Mouse (Mus musculus) intestine, postnatal 0 days (tissue): ENCODE measurements around the gene Nfs1. TPM values are rescaled to one million over a fixed set of nuclear protein-coding genes. Genes with fewer than 3 reads are reported as not detected.

Source experiments
- ATAC-seq: fragments of 200-750 bp; cut with Nextera tagmentation; 2 replicates; pipeline ENCODE4 v1.8.0; 2017; ENCODE audit warnings: mild to moderate bottlenecking, moderate TSS enrichment, moderate library complexity
- H3K27ac ChIP-seq: fragments of 300-500 bp; sonication (generic); 2 replicates; pipeline ENCODE4 v1.5.1; 2014; ENCODE audit warnings: mild to moderate bottlenecking, low read depth, low read length, moderate library complexity
- H3K27me3 ChIP-seq: fragments of 300-500 bp; sonication (generic); replicated peaks from 2 replicates; pipeline ENCODE4 v1.6.1; 2014; ENCODE audit warnings: low read length, mixed read lengths; ENCODE audit not compliant: control insufficient read depth, insufficient read depth
- H3K36me3 ChIP-seq: fragments of 300-500 bp; sonication (generic); 2 replicates; pipeline ENCODE4 v1.6.1; 2014; ENCODE audit warnings: mild to moderate bottlenecking, moderate library complexity; ENCODE audit not compliant: control insufficient read depth, insufficient read depth
- H3K4me1 ChIP-seq: fragments of 300-500 bp; sonication (generic); replicated peaks from 2 replicates; pipeline ENCODE4 v1.6.1; 2014; ENCODE audit warnings: antibody characterized with exemption, low read length, mixed read lengths; ENCODE audit not compliant: control insufficient read depth, insufficient read depth
- H3K4me2 ChIP-seq: fragments of 300-500 bp; sonication (generic); replicated peaks from 2 replicates; pipeline ENCODE4 v1.6.1; 2014; ENCODE audit warnings: low read depth, mild to moderate bottlenecking, moderate library complexity
- H3K4me3 ChIP-seq: fragments of 300-500 bp; sonication (generic); 2 replicates; pipeline ENCODE4 v1.5.1; 2014; ENCODE audit warnings: low read depth, low read length
- H3K9ac ChIP-seq: fragments of 300-500 bp; sonication (generic); 2 replicates; pipeline ENCODE4 v1.6.1; 2014; ENCODE audit warnings: mild to moderate bottlenecking, low read depth, low read length
- H3K9me3 ChIP-seq: fragments of 300-500 bp; sonication (generic); 2 replicates; pipeline ENCODE4 v1.6.1; 2016; ENCODE audit warnings: mixed run types; ENCODE audit not compliant: control insufficient read depth
- CTCF ChIP-seq: sonication (generic); IDR thresholded peaks from 2 replicates; pipeline ENCODE4 v1.5.1; 2016; ENCODE audit warnings: low read depth, mild to moderate bottlenecking, control low read depth, antibody characterized with exemption, moderate library complexity
- WGBS: fragments of 180-500 bp; shearing (Covaris S2); extraction: QIAGEN DNeasy Blood & Tissue Kit; methylation state at CpG from one replicate; pipeline ENCODE4 v1.1.7; 2014; 5-methylcytosine and 5-hydroxymethylcytosine counted together
- polyA plus RNA-seq: library from polyadenylated mRNA; unstranded; fragments of >200 nt; fragmentation: Nextera tagmentation; extraction: Ambion mirVana; gene quantifications from 2 replicates; pipeline ENCODE4 v1.2.1, GENCODE M21; 2015

Gene Nfs1
- polyA plus RNA-seq, 1 experiment from 2014 or later, result 41.1 TPM

DNA sequence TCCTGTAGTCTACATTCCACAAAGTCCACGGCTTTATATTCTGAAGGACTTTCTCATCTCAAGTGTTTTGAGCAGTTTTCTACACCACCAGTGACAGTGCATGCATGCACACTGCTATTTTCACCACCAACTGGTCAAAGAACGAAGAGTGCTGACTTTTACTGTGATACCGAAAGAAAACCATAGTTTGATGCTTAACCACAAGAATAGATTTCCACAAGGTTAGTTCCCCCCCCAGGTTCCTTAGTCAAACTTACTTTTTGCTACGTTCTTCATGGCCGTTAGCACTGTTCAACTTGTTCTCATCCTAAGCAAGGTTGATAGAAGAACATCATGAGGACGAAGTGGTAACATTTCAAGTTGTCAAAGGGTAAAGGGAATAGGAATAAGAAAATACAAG, 33.1 kb upstream of the Nfs1 start:
- TF ChIP-seq CTCF, result no peak
- H3K4me3 ChIP-seq, result no peak overlapping the region; the same call in 1 of the 2 replicates
- peaks cover 38% of the 10 kb centered on the region for H3K36me3 ChIP-seq
- WGBS, result 62% methylated on average over 6 of the region's 6 CpGs
- no peak overlapping the region for H3K27ac ChIP-seq
- no peaks in the 10 kb centered on the region for H3K27me3 ChIP-seq
- H3K9ac ChIP-seq, result no peak overlapping the region
- no peak for ATAC-seq
- no peaks in the 10 kb centered on the region for H3K9me3 ChIP-seq
- peak overlapping the region; percentile 21 for H3K4me2 ChIP-seq
- H3K4me1 ChIP-seq, result peaks cover 3% of the 10 kb centered on the region; the same call in 1 of the 2 replicates

DNA sequence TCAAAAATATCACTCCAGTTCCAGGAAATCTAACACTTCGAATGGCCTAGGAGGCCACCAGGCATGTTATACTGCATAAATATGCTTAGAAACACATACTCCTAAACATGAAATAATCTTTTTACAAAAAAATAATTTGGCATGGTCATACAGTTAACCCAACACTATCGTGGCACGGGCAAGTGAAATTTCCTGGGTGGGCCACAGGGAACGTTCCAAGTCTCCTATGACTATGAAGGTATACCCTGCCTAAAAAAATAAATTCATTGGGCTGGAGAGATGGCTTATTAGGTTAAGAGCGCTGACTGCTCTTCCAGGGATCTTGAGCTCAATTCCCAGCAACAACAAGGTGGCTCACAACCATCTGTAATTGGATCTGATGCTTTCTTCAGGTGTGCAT, 22.6 kb upstream of the Nfs1 start:
- WGBS, result 90% methylated on average over 5 of the region's 5 CpGs
- ATAC-seq, result no peak
- H3K36me3 ChIP-seq, result peaks cover 76% of the 10 kb centered on the region

DNA sequence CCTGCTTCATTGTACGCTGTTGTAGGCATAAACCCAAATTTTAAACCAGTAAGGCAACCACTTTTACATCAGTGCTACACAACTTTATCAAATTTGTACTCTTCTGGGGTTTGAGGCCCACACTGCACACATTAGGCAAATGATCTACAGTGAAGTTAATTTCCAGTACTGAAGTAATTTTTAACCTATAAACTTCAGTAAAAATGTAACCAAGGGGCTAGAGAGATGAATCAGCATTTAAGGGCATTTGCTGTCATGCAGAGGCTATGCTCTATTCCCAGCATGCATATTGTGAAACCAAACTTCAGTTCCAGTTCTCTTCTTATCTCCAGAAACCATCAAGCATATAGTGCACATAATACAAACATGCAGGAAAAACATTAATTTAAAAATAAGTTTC, 21.5 kb upstream of the Nfs1 start:
- ATAC-seq, result no peak
- Histone ChIP-seq H3K27me3 (no peaks in the 10 kb centered on the region), H3K4me2 (no peak overlapping the region), H3K36me3 (peaks cover 83% of the 10 kb centered on the region), H3K9me3 (no peaks in the 10 kb centered on the region), H3K9ac (no peak overlapping the region), H3K4me1 (no peaks in the 10 kb centered on the region), H3K4me3 (no peak overlapping the region), H3K27ac (no peak overlapping the region)
- no peak for TF ChIP-seq CTCF
- 95% methylated on average over 1 of the region's 1 CpGs for WGBS

More for the DNA sequence above, 22.6 kb upstream of the Nfs1 start:
- Histone ChIP-seq H3K27ac (no peak overlapping the region), H3K9me3 (no peaks in the 10 kb centered on the region), H3K4me1 (no peaks in the 10 kb centered on the region), H3K4me3 (no peak overlapping the region), H3K4me2 (no peak overlapping the region), H3K27me3 (no peaks in the 10 kb centered on the region), H3K9ac (no peak overlapping the region)
- TF ChIP-seq CTCF, result no peak

DNA sequence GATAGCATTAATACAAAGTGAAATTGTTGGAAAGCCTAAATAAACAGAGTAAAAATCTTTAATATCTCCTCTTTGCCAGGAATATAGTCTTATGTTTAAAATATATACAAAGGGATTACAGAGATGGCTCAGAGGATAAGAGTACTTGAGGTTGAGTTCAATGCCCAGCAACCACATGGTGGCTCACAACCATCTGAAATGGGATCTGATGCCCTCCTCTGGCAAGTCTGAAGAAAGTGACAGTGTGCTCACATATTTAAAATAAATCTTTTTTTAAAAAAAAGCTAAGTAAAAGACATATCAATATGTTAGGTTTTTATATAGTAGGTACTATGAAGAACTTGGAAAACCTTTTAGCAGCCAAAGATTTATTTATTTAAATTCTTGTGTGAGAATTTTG, 7.6 kb upstream of the Nfs1 start:
- Histone ChIP-seq H3K4me3 (no peak overlapping the region), H3K9me3 (no peaks in the 10 kb centered on the region), H3K9ac (no peak overlapping the region), H3K36me3 (peaks cover 57% of the 10 kb centered on the region), H3K27ac (no peak overlapping the region), H3K27me3 (no peaks in the 10 kb centered on the region), H3K4me2 (no peak overlapping the region), H3K4me1 (no peaks in the 10 kb centered on the region)
- peak; percentile 34 for TF ChIP-seq CTCF
- no peak for ATAC-seq

DNA sequence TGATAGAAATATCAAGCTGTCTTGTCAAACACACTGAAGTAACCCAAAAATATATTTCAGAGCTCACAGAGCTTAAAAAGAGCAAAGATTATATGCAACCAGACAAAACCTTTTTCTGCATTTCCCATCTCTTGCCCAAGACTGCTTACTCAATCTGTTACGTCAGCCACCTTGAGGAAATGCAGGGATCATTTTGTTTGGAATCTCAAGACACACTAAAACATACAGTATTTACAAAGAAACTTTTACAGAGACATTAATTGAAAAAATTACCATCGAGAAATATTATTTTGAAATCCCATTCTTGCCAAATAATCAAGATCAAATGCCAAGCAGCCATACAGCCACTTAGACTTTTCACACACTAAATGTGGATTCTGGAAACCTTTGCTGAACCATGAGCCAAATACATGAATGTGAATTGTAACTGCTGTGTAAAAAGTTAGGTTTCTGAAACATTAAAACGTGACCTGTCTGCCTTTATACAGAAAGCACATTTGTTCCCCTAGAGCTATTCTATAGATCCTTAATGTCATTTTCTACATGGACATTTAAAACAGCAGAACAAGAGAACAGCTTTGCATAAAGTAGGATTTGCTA, 3.4 kb upstream of the Nfs1 start:
- 78% methylated on average over 3 of the region's 3 CpGs for WGBS
- ATAC-seq, result no peak
- Histone ChIP-seq H3K27ac (no peak overlapping the region), H3K36me3 (peaks cover 44% of the 10 kb centered on the region), H3K4me3 (no peak overlapping the region), H3K4me1 (no peaks in the 10 kb centered on the region; the same call in 1 of the 2 replicates), H3K9me3 (no peaks in the 10 kb centered on the region), H3K4me2 (no peak overlapping the region), H3K9ac (no peak overlapping the region), H3K27me3 (no peaks in the 10 kb centered on the region)
- no peak for TF ChIP-seq CTCF

DNA sequence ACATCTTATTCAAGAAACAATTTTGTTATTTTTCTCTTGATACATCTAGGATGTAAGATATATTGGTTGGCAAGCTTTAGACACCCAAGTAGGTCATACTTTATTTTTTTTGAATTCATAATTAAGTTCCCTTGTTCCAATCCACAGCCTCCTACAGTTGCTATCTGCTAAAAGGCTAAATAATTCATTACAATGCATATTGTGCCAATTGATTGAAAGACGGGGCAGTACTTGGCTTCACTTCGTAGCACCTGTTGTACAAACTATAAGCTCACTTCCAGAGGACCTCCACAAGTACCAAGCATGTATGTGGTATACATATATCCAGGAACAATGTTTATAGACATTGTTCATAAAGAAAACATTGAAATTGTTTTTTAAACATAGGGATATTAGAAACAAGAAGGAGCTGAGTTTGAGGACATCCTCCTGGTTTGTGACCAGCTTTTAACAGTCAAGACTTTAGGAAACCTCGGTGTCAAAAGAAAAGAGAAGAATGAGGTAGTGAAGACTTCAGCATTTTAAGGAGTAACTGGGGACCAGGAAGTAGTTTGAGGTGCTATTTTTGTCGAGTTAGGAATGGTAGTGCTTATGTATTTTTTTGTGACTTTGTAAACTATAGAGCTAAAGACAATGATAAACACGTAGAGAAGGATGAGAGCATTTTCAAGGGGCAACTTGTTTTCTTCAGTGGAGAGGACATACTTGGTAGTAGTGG, 2.4 kb upstream of the Nfs1 start:
- H3K9ac ChIP-seq, result no peak overlapping the region
- no peak overlapping the region for H3K4me3 ChIP-seq
- ATAC-seq, result no peak
- no peak overlapping the region for H3K4me2 ChIP-seq
- H3K27ac ChIP-seq, result no peak overlapping the region
- peaks cover 44% of the 10 kb centered on the region for H3K36me3 ChIP-seq
- H3K27me3 ChIP-seq, result no peaks in the 10 kb centered on the region
- no peaks in the 10 kb centered on the region; the same call in 1 of the 2 replicates for H3K4me1 ChIP-seq
- TF ChIP-seq CTCF, result no peak
- WGBS, result 56% methylated on average over 5 of the region's 5 CpGs
- H3K9me3 ChIP-seq, result no peaks in the 10 kb centered on the region
